Mouse (Mus musculus) erythroid progenitor cell, adult 5-6 weeks (primary cell): ENCODE data around the gene Phf23. TPM values are rescaled to one million over a fixed set of nuclear protein-coding genes. Genes with fewer than 3 reads are reported as not detected.
A peak's percentile ranks its signal among the peaks of the same experiment; 100 is the strongest.

Experiments used
- ATAC-seq: replicated peaks from 2 replicates; pipeline ENCODE4 v1.8.0; 2016; ENCODE audit warnings: moderate number of reproducible peaks, mild to moderate bottlenecking, moderate TSS enrichment, inconsistent platforms; ENCODE audit not compliant: poor library complexity, low FRiP score, severe bottlenecking
- total RNA-seq, 2 experiments: library from RNA; stranded (forward) in 1 of 2; stranded (reverse) in 1 of 2; fragments of 150-400 nt in 1 of 2; fragments of 186-747, 209-891 nt in 1 of 2; gene quantifications; 2 replicates each; pipeline versions ENCODE4 v1.2.3 to v1.2.4; 2015 to 2017; ENCODE audit warnings: low replicate concordance in 2 of 2

Phf23 gene
- total RNA-seq, 2 experiments from 2014 or later: 21.4 to 22.2 TPM

DNA sequence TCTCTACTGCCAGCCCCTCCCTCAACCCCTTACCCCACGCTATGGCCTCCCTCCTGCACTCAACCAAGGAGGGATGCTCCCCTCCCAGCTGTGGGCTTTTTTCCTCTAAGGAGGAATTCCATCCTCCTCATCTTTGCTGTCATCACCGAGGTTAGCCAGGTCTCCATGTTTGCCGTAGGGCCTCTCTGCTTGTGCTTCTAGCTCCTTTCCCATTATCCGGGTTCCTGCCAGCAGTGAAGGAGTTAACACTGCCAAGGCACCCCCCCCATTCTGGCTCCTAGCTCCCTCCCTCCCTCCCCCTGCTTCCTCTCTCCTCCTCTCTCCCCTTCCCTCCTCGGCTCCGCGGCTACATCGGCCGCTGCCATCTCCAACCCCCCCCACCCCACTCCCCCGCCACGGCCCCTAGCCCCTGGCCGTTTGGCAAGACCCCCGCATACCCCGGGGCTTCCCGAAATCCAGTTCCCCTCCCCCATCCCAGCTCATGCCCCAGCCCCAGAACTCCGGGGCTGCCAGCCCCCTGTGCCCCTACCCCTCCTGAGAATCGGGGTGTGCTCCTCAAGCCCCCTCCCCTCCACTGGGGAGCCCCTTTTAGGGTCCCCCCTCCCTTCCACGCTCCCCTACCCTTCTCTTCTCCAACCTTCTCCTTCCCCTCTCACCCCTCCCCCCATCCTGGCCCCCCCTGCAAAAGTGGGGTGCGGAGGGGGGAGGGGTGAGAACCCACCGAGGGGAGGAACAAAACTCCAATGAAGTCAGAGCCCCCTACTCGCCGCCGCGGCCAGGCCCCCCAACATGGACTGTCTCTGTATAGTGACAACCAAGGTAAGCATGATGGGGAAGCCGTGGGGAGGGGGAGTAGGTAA lies 22.8 kb downstream of the Phf23 start:
- ATAC-seq: no peak

DNA sequence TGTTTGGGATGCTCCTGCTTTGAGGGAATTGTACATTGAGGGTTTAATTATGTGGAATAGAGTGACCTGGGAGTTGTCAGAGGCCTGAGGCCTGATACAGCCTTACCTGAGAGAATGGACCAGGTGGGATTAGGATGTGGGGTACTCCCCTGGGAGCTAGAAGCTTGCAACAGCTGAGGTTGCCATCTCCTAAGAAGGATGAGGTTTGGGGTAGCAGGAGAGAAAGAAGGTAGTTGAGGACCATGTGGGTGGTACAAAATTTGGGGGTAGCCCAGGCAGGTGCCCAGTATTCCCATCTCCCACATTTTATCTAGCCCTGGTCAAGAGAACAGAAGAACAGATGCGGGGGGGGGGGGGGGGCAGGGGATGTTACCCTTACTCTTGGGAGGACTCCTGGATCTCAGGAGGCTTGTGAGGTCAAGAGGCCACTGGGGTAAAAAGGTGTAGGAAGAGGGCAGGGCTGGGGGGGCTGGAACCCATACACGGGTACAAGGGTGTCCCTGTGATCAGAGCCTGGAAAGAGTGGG lies 24.0 kb downstream of the Phf23 start:
- ATAC-seq: no peak

- no peak for ATAC-seq
These were observed 24.6 kb downstream of the Phf23 start for GRCm38 (mm10) chr11:70020022-70020631.

- peak; percentile 79 for ATAC-seq
These were observed 25.2 kb downstream of the Phf23 start for GRCm38 (mm10) chr11:70020731-70021263.

DNA sequence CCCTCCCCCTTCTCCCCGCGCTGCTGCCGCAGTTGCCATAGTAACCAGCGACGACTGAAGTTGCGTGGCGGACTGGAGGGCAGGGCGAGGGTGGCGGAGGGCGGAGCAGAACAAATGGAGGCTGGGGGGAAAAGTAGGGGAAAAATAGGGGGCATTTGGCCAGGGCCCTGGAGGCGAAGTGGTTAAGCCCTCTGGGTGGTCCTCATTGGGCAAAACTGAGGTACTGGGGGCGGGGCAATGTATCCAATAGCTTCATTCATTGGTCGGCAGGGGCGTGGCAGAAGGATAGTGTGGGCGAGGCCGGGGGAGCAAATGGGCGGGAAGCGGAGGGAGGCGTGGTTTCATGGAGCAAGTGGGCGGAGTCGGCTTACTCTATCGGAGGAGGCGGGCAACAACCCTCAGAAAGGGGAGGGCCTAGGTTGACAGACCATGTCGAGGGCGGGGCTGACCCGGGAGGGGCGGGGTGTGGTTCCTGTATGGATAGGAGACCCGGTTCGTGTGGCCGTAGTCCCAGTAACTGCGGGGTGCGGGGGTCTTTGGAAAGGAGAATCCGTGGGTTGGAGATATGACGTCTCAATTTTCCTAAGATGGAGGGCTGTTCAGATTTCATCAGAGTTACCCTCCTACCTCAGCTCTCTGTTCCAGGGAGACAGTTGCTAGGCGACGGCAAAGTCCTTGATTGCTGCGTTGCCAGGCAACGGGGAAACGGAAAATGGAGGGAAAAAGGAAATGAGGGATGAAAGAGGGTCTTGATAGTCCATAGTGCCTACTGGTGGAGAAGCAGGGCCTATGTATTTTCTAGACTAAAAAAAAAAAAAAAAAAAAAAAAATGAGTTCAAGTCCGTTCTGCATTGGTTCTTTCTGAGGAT lies 25.9 kb downstream of the Phf23 start:
- peak; percentile 87 for ATAC-seq

- no peak for ATAC-seq
These were observed 28.0 kb downstream of the Phf23 start for GRCm38 (mm10) chr11:70023481-70024150.

- ATAC-seq: no peak
These were observed 28.6 kb downstream of the Phf23 start for GRCm38 (mm10) chr11:70024151-70024514.

- ATAC-seq: no peak
These were observed 31.1 kb downstream of the Phf23 start for GRCm38 (mm10) chr11:70026689-70027088.

DNA sequence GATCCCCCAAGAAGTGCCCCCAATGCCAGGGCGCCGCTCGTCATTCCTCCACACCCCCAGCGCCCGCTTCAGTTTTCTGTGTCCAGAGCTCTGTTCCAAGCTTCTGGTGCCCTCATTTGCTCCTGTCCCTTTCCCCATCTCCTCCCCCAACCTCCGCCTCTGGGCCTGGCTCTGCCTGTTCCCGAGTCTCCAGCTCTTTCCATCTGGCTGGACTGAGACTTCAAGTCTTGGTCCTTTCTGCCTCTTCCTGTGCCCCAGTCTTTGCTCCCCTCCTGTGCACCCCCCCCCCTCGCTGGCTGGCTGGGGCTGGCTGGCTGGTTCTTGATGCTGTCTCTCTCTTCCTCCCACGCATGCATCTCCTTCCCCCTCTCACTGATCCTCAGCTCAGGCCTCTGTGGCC lies 31.8 kb downstream of the Phf23 start:
- ATAC-seq: no peak

GRCm38 (mm10) chr11:70028401-70029129 lies 33.0 kb downstream of the Phf23 start:
- no peak for ATAC-seq

DNA sequence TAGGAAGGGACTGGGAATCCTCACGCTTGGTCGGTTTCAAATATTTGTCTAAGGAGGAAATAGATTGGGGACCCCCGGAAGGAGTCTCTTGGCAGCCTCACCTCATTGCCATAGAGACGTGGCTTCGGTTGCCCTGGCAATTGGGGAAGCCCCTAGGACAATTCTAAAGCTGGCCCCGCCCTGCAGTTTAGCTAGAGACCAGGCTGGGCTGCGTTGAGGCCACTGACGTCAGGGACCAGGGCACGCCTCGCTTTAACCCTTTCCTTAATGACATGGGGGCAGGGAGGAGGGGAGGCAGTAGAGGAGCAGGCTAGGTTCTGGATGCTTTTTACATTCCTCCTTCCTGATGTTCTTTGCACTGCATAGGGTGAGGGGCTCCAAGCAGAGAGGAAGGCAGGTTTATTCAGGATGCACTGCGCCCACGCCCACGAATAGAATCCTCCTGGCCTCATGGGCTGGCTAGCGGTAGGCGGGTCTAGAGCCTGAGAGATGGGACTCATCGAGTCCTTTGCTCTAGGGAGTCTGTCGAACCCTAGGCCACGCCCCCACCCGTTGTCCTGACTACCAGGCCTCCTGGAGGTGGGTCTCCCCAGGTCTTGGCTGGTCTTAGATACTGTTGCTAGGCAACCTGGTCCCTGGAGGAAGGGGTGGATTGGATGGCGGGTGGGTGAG lies 33.7 kb downstream of the Phf23 start:
- ATAC-seq: no peak

GRCm38 (mm10) chr11:70029829-70030550 lies 34.4 kb downstream of the Phf23 start:
- no peak for ATAC-seq

GRCm38 (mm10) chr11:70030651-70031320 lies 35.2 kb downstream of the Phf23 start:
- no peak for ATAC-seq

DNA sequence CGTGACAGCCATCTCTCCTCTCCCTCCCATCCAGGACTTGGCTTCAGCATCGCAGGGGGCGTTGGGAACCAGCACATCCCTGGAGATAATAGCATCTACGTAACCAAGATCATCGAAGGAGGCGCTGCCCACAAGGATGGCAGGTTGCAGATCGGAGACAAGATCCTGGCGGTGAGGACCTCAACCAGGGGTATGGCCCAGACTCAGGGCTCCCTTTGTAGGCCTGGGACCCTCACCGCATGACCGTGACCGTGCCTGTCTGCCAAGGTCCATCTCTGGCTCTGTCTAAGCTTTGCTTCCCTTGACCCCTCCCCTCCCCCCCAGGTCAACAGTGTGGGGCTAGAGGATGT lies 35.7 kb downstream of the Phf23 start:
- ATAC-seq: no peak

DNA sequence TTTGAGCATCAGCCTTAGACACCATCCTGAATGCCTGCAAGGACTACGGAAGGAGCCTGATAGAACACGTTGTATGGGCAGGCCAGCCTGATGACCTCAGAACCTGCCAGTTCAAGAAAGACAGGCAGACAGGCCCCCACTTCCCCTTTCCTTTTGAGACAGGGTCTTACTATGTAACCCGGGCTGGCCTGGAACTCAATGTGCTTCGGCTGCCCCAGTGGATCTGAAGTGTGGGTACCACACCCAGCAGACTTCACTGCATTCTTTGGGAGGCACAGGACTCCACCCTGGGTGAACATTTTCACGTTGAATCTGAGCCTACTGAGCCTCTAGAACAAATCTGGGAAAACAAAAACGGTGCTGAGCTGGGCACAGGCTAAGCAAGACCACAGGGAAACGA lies 42.6 kb downstream of the Phf23 start:
- no peak for ATAC-seq

DNA sequence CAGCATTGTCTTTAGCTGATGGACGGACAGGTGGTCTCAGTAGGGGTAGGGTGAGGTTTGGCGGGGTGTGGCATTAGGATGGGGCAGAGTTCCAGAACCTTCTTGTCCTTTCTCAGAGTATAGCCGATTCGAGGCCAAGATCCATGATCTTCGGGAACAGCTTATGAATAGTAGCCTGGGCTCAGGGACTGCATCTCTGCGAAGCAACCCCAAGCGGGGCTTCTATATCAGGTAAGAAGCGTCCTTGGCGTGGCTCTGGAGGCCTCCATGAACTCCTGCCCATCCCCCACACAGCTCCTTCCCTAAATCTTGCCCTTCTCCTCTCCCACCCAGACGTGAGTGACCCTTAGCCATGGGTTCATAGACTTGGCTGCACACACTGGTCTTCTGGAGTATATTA lies 44.1 kb downstream of the Phf23 start:
- no peak for ATAC-seq

GRCm38 (mm10) chr11:70040184-70040583 lies 44.6 kb downstream of the Phf23 start:
- ATAC-seq: no peak
